Mouse (Mus musculus) lung, postnatal 25 days (tissue): ENCODE results near the gene Plekhg2.
"Not testable (repeated sequence)": the region's sequence is repeated elsewhere in the genome, so short reads cannot be mapped to it uniquely, and the experiment has no call there.

Experiments
- DNase-seq: peaks from one replicate; pipeline ENCODE4 v3.0.0; 2022; ENCODE audit warnings: low spot score

Gene Plekhg2

DNA sequence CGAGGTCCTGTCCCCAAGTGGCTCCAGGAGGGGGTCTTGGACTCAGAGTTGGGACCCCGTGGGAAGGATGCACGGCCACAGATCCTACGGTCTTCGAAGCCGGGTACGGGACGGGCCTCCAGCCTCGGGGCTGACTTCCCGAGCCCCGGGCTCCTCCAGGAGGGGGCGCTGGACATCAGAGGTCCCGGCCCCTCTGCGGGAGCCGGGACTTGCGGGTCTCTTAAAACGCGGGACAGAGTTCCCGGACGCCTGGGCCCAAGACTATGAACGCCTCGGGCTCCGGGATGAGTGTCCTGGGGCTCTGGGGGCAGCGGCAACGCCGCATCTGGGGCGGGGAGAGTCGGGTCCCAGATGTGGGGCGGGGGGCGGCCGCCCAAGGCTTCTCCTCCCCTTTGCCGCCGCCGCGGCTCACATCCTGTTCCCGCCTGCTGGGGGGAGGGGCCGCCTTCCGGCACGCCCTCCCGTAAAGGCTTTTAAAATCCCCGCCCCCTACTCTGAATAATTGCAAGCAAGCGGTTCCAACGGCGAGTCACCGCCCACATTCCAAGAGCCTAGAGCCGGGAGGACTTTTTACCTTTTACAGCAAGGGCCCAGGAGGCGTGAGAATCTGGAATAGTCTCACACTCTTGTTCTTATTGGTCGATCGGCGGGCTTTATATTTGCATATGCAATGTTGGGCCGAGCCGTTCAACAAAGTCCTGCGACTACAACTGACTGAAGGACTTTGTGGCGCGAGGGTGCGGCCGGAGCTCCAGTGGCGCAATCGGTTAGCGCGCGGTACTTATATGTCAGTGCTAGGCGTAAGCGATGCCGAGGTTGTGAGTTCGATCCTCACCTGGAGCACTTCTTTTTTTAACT, at the start of gene Plekhg2:
Gene Plekhg2 (minus strand): TSS at position 349 of the 858 bp plus-strand sequence.
- peak; percentile 99 for DNase-seq

DNA sequence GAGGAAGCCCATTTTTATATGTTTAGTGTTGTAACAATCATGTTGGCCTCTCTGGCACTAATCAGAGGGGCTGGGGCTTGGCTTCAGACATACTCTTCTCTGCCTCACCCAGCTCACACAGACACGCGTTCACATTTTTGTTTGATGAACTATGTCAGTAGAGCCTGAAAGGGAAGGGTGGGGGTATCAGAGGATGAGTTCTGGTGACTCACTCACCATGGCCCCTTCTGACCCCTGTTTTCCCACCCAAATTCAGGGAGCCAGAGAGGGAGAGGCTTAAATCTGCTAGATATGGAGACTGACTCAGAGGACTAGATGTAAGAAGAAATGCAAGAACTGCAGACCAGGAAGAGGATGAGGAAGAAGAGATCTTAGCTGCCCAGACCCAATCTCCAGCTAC, 47.0 kb upstream of the Plekhg2 start:
- no peak for DNase-seq

DNA sequence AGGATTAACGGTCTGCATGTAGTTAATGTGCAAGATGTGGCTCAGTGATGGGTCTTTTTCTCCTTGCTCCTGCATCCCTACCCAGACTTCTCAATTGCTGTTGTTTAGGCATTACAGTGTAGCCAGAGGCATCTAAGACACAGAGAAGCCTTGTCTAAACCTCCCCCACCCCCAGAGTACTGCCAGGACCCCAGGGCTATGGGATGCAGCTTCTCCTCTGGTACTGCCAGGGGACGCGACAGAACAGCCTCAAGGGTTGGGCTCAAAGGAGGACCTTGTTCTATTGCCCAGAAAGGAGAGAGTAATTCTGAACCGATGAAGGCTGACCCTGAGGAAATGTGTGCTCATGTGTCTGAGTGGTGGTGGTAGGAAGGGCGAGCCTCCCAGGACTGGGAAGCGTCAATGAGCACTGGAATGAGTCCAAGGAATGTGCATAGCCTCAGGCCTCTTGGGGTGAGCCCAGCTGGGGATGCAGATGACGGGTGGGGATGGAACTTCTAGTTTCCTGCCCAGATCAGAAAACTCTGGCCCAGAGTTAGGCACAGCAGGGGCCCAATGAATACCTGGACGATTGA, 45.8 kb upstream of the Plekhg2 start:
- DNase-seq = peak; percentile 81

DNA sequence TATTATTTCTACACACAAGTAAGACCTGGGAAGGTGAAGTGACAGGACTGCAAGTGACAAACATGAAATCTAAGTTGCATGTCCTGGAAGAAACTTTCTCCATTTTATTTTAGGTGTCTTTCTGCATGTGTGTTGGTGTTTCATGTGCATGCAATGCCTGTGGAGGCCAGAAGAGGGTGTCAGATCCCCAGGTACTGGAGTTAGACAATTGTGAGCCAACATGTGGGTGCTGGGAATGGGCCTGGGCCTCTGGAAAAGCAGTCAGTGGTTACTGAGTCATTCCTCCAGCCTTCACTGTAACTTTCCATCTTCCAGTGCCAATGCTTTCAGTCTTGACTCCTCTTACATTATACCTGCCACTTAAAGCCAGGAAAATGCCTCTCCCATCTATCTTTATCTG, 45.0 kb upstream of the Plekhg2 start:
- no peak for DNase-seq

DNA sequence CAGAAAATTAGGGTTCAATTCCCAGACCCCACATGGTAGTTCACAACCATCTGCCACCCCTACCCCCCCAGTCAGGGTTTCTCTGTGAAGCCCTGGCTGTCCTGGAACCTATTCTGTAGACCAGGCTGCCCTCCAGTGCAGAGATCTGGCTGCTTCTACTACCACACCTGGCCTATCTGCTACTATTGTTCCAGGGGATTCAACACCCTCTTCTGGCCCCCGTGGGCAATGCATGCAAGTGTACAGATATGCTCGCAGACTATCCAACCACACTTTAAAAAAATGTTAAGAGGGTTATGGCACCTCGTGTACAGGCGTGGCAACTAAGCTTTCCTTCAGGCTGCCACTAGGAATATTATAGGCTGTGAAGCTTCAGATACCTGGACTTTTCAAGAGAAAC, 40.4 kb upstream of the Plekhg2 start:
- DNase-seq = no peak

DNA sequence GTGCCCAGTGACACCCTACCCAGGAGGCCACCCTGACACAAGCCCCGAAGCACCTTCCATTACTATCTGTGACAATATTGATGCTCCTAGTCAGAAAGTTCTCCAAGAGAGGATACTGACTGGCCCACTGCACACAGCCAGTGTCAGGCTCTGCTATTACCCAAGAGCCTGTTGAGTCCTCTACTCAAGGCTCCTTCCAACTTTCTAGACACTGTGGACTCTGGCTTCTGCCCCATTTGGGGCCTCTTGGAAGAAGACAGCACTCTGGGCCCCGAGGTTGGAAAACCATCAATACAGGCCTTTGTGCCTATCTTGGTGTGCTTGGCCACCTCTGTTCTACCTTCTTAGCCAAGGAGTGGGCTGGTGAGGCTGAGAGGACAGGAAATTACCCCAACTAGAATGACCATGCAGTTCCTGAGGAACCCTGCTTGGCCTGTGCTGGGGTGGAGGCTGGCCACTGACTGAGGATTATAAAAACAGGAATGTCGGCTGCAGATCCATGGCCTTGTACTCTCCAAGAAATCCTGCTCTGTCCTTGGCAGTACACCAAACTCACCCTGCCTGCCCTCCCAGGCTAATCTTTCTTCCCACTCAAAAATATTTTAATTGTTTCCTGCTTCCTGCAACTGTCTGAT, 38.6 kb upstream of the Plekhg2 start:
- peak; percentile 75 for DNase-seq

DNA sequence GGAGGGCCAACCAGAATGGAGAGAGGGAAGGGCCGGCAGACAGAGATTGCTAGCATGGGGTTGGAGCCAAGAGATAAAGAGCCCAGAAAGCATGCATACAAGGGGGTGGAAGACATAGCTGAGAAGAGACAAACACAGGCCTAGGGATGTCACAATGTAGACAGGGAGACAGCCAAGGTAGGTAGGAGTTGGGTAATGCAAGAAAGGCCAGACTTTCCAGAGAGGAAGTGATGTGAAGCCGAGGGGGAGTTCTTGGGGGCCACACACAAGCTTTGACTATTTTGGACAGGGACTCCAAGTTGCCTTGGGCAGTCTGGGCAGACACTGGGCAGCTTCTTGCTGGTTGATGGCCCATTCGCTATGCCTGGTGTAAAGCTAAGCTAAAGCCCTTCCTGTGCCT, 29.5 kb upstream of the Plekhg2 start:
- no peak for DNase-seq

DNA sequence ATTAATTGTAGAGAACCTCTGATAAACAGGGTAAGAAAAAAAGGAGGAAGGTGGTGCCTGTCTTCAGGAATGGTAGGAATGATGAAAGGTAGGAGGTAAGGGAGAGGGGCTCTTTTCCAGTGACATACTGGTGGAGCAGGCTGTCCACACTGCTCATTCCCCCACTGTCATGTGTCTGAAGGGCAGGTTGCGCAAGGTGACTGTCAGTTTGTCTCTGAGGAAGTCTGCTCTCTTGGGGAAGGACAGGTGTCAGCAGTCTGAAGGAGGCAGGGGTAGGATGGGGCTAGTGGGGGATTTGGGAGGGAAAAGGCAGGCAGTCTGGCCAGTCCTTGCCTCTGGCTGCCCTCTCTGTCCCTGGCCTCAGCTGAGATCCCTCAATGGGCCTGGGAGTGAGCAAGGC, 28.6 kb upstream of the Plekhg2 start:
- DNase-seq = no peak

DNA sequence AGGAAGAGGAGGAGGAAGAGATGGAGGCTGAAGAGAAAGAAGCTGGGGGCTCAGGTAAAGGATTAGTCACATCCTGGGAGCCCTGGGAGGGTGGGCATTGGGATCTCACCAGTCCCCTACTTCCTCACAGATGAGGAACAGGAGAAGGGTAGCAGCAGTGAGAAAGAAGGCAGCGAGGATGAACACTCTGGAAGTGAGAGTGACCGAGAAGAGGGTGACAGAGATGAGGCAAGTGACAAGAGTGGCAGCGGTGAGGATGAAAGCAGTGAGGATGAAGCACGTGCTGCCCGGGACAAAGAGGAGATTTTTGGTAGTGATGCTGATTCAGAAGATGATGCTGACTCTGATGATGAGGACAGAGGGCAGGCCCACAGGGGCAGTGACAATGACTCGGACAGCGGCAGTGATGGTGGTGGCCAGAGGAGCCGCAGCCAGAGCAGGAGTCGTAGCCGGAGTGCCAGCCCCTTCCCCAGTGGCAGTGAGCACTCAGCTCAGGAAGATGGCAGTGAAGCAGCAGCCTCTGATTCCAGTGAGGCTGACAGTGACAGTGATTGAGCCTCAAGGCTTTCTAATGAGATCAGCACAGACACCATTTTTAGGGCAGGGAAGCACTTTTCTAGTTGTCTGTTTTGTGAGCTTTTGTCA, 26.4 kb upstream of the Plekhg2 start:
- no peak for DNase-seq

DNA sequence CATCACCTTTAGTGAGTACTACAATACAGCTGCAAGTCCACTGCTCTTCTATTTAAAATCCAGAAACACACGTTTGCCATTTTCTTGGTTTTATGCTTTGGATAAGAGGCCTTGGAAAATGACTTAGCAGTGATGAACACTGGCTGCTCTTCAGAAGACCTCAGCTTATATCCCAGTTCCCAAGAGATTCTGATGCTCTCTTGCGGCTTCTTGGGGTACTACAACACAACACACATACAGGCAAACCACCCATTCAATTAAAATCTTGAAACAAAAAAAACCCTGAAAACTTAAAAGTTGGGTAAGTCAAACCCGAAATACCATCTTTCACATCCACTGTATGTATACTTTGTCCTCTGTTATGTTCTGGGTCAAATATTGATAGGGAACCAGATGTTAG, 25.6 kb upstream of the Plekhg2 start:
- DNase-seq = no peak

DNA sequence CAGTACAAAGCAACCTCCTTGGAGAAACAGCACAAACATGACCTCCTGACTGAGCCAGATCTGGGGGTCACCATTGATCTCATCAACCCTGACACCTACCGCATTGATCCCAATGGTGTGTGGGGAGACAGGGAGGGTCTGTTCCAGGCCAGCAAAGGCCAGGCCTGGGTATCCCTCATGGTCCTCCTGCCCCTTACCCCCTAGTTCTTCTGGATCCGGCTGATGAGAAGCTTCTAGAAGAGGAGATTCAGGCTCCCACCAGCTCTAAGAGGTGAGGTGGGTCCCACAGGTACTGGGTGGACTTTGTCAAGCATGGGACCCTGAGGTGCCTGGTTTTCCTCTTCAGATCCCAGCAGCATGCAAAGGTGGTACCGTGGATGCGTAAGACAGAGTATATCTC, 23.0 kb upstream of the Plekhg2 start:
- DNase-seq = no peak

DNA sequence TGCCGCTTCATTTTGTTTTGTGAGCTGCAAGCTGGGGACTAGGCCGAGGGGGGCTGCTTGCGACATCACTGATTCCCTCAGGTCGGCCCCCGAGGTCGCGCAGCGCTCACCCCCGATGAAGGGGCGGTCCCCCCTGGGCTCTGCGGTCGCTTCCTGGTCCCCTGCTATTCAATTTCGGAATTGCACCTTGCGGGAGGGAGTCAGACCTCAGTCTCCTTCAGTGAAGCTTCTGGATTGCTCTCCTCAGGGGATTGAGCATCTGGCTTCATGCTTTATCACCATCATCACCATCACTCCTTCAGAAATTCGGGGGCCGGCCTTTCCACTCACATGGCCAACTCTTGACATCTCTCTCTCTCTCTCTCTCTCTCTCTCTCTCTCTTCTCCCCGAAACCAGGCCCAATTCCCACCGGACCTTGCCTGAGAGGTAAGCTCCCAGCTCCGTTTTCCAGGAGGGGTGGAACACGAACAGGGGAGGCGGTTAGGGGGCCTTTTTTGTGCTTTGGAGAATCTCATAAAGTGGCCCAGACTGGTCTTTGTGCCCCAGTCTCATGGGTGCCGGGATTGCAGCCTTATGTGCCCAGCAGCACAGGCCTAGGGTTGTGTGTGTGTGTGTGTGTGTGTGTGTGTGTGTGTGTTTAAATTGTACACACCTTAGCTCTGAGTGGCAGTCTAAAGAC, 21.0 kb upstream of the Plekhg2 start:
- DNase-seq = no peak

DNA sequence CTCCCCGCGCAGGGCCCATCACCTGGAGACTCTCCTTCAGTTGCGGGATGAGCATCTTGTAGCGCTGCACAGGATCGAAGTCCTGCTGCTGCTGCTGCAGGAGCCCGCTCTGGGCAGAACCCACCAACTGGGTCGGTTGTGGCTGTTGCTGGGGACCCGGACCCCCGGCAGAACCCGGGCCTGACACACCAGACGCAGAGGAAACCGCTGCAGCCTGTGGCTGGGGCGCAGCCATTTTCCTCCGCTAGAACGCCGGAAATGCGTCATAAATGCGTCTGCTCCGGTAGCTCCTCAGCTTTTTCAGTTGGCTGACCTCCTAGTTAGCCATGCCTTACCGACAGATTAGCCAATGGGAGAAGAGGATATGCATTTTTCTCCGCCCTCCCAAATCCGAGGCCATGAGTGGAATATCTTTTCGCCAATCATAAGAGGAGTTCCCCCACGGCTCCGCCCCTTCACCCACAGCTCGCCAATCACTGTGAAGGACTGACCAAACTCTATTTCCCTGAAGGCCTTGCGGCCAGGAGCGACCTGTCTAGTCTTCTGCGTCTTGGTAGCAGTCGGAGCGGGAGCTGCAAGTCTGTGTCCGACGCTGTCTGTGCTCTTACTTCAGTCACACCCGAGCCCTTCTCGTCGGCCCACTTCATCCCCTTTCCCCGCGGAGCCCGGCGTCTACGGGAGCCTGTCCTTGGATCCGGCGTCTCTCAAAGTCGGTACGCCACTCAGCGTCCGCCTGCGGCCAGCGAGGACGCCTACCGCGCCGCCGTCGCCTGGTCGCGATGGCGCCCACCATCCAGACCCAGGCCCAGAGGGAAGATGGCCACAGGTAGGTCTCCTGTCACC, 20.3 kb upstream of the Plekhg2 start, which contains the start of the genes Med29 and Paf1:
Gene Med29 (minus strand): TSS at position 280 of the 843 bp plus-strand sequence.
Gene Paf1 (plus strand): TSS at position 523 of the 843 bp plus-strand sequence.
- peak; percentile 99 for DNase-seq

DNA sequence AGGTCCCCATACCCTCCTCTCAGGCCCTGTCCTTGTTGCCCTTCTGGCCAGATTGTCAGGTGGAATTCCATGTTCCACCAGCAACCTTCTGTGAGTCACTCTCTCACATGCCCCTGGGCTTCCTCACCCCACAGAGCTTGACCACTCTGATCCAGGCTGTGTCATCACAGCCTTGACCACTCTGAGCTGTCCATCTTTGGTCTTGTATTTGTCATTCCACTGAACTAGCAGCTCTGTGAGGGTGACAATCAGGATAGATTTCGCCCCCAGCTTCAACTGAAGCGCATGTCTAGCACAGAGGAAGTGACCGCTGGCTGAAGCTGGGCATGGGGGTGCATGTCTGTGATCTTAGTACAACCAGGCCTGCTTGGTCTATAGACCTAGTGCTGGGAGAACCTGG, 17.9 kb upstream of the Plekhg2 start:
- DNase-seq = no peak

DNA sequence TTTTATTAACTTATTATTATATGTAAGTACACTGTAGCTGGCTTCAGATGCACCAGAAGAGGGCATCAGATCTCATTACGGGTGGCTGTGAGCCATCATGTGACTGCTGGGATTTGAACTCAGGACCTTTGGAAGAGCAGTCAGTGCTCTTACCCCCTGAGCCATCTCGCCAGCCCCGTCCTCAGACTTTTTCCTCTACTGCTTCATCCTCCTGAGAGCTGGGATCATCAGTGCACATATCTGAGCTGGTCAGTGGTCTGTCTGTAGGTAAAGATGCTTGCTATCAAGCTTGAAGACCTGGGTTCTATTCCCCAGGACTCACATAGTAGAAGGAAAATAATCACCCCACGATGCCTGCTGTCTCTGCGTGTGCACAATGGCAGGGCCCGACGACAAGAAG, 15.0 kb upstream of the Plekhg2 start:
- DNase-seq = not testable (repeated sequence)

DNA sequence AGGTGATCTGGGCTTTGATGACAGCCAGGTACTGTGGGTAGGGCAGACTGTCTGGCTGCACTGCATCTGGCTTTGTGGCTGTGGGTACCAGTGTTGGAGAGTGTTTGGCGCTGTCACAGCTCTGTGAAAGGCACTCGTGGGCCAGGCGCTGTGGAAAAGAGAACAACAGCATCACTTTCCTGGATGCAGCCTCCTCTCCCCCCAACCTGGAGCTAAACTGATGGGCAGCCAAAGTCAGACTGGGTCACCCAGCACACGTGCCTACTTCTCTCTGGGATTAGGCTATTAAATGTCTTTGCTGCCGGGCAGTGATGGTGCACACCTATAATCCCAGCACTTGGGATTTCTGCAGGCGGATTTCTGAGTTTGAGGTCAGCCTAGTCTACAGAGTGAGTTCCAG, 14.5 kb upstream of the Plekhg2 start:
- DNase-seq = not testable (repeated sequence)

DNA sequence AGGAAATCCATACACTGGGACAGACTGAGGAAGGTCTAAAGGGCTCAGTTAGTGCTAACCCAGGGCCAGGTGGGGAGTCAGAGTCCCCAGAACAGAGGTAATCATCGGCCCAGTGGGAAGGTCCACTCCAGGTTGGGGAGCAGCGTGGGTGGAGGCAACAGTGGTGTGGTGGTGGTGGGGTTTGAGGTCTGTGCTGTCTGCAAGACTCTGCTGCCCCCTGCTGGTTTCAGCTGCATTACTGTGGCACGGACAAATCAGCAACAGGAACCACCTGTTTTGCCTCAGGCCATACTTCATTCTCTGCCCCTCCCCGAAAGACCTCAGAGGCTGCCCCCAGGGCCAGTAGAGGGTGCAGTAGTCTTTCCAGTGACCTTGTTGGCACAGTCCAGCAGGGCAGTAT, 14.1 kb upstream of the Plekhg2 start:
- DNase-seq = peak; percentile 89

DNA sequence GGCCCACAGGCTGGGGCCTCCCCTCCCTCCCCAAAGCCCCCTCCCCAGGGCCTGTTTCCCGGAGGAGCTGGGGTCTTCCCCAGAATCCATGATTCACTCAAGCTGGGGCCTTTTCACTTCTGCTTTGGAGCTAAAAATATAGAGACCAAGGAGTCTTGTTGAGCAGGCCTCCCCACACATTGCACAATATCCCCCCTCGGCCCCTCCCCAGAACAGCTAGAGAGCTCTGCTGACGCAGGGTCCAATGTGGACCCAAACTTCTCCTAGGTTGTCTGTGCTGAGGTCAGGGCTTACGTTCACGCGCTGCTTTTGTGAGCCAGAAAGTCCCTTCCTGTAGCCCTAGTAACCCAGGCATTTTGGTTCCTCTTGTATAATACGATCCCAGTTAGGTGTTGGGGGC, 13.6 kb upstream of the Plekhg2 start:
- DNase-seq = peak; percentile 77

DNA sequence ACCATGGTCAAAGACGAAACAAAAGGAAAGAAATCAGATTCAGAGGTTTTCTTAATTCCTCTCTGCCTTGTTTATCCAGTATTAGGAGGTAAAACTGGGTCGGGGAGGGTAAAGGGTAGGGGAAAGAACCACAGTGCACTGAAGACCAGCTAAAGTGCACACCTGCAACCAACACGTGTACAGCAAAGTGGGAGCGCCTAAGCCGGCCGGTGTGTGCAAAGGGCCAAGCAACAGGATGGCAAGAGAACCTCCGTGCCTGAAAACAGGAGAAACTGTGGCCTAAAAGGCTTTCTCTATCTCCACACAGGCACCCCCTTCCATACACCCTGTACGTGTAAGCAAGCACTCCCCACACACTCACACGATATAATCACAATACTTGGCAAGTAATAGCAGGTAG, 12.8 kb upstream of the Plekhg2 start:
- DNase-seq = no peak

DNA sequence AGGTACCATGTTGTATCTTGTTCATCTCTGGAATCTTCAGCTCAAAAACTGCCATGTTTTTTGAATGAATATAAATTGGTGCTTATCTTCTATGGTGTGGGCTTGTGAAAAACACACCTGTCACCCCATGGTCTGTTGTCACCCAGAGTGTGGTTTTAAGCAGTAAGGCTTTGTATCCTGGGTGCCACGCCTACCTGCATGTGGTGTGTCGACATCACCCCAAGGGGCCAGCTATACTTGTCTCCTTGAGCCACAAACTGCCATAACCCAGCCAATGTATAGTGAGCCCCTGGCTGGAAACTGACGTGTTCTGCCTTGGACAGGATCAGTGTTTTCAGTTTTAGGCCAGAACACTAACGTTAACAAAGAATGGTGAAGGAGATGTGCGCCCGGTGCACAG, 11.8 kb upstream of the Plekhg2 start:
- DNase-seq = peak; percentile 36

DNA sequence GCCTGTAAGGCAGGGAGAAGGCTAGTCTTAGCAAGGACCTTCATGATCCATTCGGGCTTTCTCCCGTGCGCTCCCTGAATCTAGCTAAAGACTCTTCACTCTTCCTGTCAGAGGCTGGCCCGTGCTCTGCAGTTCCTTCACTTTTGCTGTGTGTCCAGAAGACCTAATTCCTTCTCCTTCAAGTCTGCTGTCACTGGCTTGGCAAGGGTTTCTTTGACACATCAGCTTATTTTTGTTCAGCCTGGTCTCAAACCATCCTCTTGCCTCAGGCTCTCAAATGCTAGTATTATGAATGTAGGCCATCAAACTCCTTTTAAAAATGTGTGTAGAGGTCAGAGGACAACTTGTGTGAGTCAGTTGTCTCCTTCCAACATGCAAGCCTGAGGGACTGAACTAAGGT, 11.2 kb upstream of the Plekhg2 start:
- DNase-seq = no peak
